Mouse (Mus musculus) hindbrain, embryonic 11.5 days (tissue): Measurements from ENCODE around the gene Car14. TPM values are rescaled to one million over a fixed set of nuclear protein-coding genes. Genes with fewer than 3 reads are reported as not detected.

Experiments used
- ATAC-seq: fragments of 200-750 bp; cut with Nextera tagmentation; 2 replicates; pipeline ENCODE4 v1.8.0; 2017; ENCODE audit warnings: mild to moderate bottlenecking, moderate TSS enrichment, moderate library complexity; ENCODE audit not compliant: low FRiP score
- DNase-seq: peaks from one replicate; pipeline ENCODE4 v3.0.0-alpha.2; 2015; ENCODE audit warnings: low spot score
- H3K27ac ChIP-seq: fragments of 300-500 bp; sonication (generic); 2 replicates; pipeline ENCODE4 v1.5.1; 2014; ENCODE audit warnings: mild to moderate bottlenecking, low read depth, low read length
- H3K27me3 ChIP-seq: fragments of 300-500 bp; sonication (generic); 2 replicates; pipeline ENCODE4 v1.6.1; 2014; ENCODE audit warnings: mild to moderate bottlenecking, low read length, moderate library complexity, mixed read lengths; ENCODE audit not compliant: control insufficient read depth, insufficient read depth
- H3K36me3 ChIP-seq: fragments of 300-500 bp; sonication (generic); 2 replicates; pipeline ENCODE4 v1.6.1; 2014; ENCODE audit warnings: mild to moderate bottlenecking, low read length, moderate library complexity, mixed read lengths; ENCODE audit not compliant: control insufficient read depth, insufficient read depth
- H3K4me1 ChIP-seq: fragments of 300-500 bp; sonication (generic); replicated peaks from 2 replicates; pipeline ENCODE4 v1.6.1; 2014; ENCODE audit warnings: low read length, mixed read lengths; ENCODE audit not compliant: control insufficient read depth, insufficient read depth
- H3K4me2 ChIP-seq: fragments of 300-500 bp; sonication (generic); replicated peaks from 2 replicates; pipeline ENCODE4 v1.6.1; 2014; ENCODE audit warnings: mild to moderate bottlenecking, low read depth, low read length
- H3K4me3 ChIP-seq: fragments of 300-500 bp; sonication (generic); 2 replicates; pipeline ENCODE4 v1.5.1; 2014; ENCODE audit warnings: low read depth, low read length
- H3K9ac ChIP-seq: fragments of 300-500 bp; sonication (generic); 2 replicates; pipeline ENCODE4 v1.6.1; 2014; ENCODE audit warnings: low read depth, low read length
- H3K9me3 ChIP-seq: fragments of 300-500 bp; sonication (generic); 2 replicates; pipeline ENCODE4 v1.6.1; 2016; ENCODE audit warnings: low read length; ENCODE audit not compliant: control insufficient read depth
- WGBS: fragments of 180-500 bp; shearing (Covaris S2); extraction: QIAGEN DNeasy Blood & Tissue Kit; methylation state at CpG from one replicate; pipeline ENCODE4 v1.1.7; 2014; 5-methylcytosine and 5-hydroxymethylcytosine counted together
- polyA plus RNA-seq: library from polyadenylated mRNA; unstranded; fragments of >200 nt; fragmentation: Nextera tagmentation; extraction: Ambion mirVana; gene quantifications from 2 replicates; pipeline ENCODE4 v1.2.1, GENCODE M21; 2014

Car14 gene
- polyA plus RNA-seq, 1 experiment from 2014 or later, result 27.8 TPM

GRCm38 (mm10) chr3:95891211-95892065, 13.1 kb downstream of the Car14 start, which contains the start of gene BC028528:
Gene BC028528, minus strand, starts transcription at chr3:95892005.
- Histone ChIP-seq H3K27ac (peak within 1 kb of the TSS; percentile 47), H3K9ac (peak within 1 kb of the TSS; percentile 31; the same call in 1 of the 2 replicates), H3K9me3 (no peaks in the 10 kb centered on the region), H3K4me1 (no peaks in the 10 kb centered on the region), H3K4me2 (no peak within 1 kb of the TSS), H3K36me3 (no peaks in the 10 kb centered on the region), H3K27me3 (no peaks in the 10 kb centered on the region), H3K4me3 (no peak within 1 kb of the TSS)
- DNase-seq (peak; percentile 34), ATAC-seq (no peak)
- WGBS, result 30% methylated on average over 12 of the region's 12 CpGs

DNA sequence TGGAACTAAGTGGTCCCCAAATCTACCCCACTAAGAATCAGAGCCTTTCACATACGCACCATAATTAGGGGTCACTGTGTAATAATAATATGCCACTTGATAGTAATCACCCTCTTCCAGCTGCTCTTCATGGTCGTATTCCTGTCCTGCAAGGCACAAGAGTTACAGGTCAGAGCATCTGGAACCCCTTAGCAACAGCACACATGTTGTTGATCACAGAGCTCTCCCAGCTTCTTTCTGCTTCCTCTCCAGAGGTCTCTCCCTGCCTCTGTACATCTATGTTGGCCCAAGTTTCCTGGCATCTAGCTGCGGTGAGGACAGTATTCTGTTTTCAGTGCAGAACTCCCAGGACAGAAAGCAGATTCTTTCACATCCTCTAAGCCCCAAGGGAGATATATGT, 14.8 kb downstream of the Car14 start:
- Histone ChIP-seq H3K9me3 (no peaks in the 10 kb centered on the region), H3K9ac (no peak overlapping the region), H3K4me3 (no peak overlapping the region), H3K27ac (no peak overlapping the region), H3K36me3 (no peaks in the 10 kb centered on the region), H3K4me1 (no peaks in the 10 kb centered on the region), H3K27me3 (no peaks in the 10 kb centered on the region), H3K4me2 (no peak overlapping the region)
- 76% methylated on average over 3 of the region's 3 CpGs for WGBS
- DNase-seq, result no peak
- no peak for ATAC-seq

DNA sequence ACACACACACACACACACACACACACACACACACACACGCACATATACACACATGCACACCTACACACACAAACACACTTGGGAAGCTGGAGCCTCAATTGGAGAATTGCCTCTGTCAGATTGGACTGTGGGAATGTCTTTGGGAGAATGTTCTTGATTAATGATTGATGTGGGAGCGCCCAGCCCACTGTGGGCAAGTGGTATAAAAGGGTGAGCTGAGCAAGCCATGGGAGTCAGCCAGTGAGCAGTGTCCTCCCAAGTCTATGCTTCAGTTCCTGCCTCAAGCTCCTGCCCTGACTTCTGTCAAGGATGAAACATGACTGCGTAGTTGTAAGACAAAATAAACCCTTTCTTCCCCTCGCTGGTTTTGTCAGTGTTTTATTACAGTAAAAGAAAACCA, 16.9 kb downstream of the Car14 start:
- H3K9me3 ChIP-seq, result no peaks in the 10 kb centered on the region
- no peak overlapping the region for H3K4me2 ChIP-seq
- 0 out of 2 replicates have a peak, but pooled peaks cover 2% of the 10 kb centered on the region for H3K4me1 ChIP-seq
- WGBS, result 81% methylated on average over 4 of the region's 4 CpGs
- H3K27ac ChIP-seq, result no peak overlapping the region
- ATAC-seq (no peak), DNase-seq (no peak)
- no peak overlapping the region for H3K9ac ChIP-seq
- H3K36me3 ChIP-seq, result no peaks in the 10 kb centered on the region
- H3K4me3 ChIP-seq, result no peak overlapping the region
- H3K27me3 ChIP-seq, result no peaks in the 10 kb centered on the region

GRCm38 (mm10) chr3:95884400-95884799, 20.1 kb downstream of the Car14 start:
- Histone ChIP-seq H3K4me3 (no peak overlapping the region), H3K9me3 (no peaks in the 10 kb centered on the region), H3K9ac (no peak overlapping the region), H3K36me3 (no peaks in the 10 kb centered on the region), H3K27me3 (no peaks in the 10 kb centered on the region), H3K4me1 (0 out of 2 replicates have a peak, but pooled peaks cover 2% of the 10 kb centered on the region), H3K4me2 (no peak overlapping the region), H3K27ac (no peak overlapping the region)
- 92% methylated on average over 5 of the region's 5 CpGs for WGBS
- ATAC-seq (no peak), DNase-seq (no peak)

- WGBS, result 3% methylated on average over 24 of the region's 24 CpGs
- H3K4me2 ChIP-seq, result peak overlapping the region; percentile 98
- DNase-seq, result peak; percentile 77
- 0 out of 2 replicates have a peak, but pooled peaks cover 2% of the 10 kb centered on the region for H3K4me1 ChIP-seq
- no peak for ATAC-seq
- peak overlapping the region; percentile 7; the same call in 1 of the 2 replicates for H3K9ac ChIP-seq
- no peaks in the 10 kb centered on the region for H3K36me3 ChIP-seq
- H3K27ac ChIP-seq, result no peak overlapping the region
- peak overlapping the region; percentile 50 for H3K4me3 ChIP-seq
- H3K27me3 ChIP-seq, result no peaks in the 10 kb centered on the region
- no peaks in the 10 kb centered on the region for H3K9me3 ChIP-seq
These were observed 21.6 kb downstream of the Car14 start for GRCm38 (mm10) chr3:95882816-95883425.

DNA sequence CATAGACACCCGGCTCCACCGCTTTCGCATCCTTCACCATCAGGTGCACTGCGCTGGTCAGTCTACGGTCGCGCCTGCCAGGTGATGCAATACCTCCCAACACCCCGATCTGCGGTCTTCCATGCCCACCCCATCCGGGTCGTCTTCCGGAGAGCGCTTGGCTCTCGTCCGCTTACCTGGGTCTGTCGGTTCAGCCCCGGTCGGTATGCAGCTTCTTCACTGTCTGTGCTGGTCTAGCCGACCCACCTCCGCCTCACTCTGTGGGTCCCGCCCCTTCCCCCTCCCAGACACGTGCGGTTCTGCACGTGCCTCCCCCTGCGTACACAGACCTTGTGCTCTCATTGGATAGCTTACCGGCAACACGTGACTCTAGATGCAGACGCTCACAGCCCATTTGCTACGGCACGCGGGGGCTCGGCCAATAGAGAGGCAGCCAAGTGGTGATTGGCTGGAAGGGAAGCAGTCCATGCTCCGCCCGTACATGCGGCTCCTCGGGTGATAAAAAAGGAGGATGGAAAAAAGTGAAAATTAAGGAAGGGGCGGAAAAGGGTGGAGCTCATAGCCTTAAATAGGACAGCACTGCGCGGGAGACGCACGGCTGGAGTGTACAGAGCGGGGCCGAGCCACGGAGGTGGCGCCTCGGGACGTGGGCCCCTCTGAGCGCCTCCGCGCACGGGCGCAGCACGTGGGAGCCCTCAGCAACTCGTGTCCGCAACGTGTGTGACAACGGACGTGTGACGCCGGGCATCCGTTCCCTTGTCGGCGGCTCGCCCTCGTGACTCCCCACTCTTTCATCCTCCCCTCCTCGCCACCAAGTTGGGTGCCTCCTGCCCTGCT, 22.3 kb downstream of the Car14 start, which contains the start of gene Ciart:
TSS of gene Ciart (minus strand) at position 273 of the 837 bp plus-strand sequence.
- under 1% methylated on average over 58 of the region's 66 CpGs for WGBS
- ATAC-seq (peak; percentile 99), DNase-seq (peak; percentile 93)
- Histone ChIP-seq H3K27me3 (no peaks in the 10 kb centered on the region), H3K27ac (no peak within 1 kb of the TSS), H3K4me1 (0 out of 2 replicates have a peak, but pooled peaks cover 2% of the 10 kb centered on the region), H3K4me2 (peak within 1 kb of the TSS; percentile 98), H3K9me3 (no peaks in the 10 kb centered on the region), H3K4me3 (peak within 1 kb of the TSS; percentile 50), H3K36me3 (no peaks in the 10 kb centered on the region), H3K9ac (peak within 1 kb of the TSS; percentile 16; the same call in 1 of the 2 replicates)

DNA sequence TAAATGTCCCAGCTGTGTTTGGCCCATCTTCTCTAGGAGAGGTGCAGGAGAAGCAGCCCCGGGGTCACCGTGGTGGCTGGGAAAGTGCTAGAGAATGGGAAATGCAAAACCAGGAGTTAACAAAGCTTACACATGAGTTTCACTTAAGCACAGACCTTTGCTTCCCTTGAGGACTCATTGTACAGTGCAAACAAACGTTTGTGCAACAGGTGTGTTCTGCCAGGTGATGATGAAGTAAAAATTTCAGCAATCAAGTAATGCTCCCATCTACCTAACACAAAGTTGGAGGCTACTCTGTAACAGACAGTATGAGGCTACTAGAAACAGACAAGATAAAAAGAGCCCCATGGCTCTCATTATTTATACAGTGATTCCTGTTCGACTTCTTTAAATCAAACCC, 25.4 kb downstream of the Car14 start:
- H3K4me2 ChIP-seq, result no peak overlapping the region

DNA sequence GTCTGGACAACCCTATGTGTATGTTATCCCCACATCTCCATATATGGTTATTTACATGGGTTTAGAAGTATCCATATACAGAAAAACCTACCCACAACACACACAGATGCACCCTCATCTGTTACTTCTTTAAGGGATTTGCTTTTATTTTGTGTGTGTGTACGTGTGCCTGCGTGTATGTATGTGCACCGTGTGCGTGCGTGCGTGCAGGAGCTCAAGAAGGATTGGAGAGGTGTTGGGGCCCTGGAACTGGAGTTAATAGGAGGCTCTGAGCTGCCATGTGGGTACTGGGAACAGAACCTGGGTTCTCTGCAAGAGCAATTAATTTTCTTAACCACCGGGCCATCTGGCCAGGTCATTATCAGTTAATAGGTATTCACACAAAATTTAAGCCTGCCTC, 32.4 kb downstream of the Car14 start:
- peaks cover 2% of the 10 kb centered on the region; the same call in 1 of the 2 replicates for H3K36me3 ChIP-seq
- H3K9me3 ChIP-seq, result no peaks in the 10 kb centered on the region
- H3K27me3 ChIP-seq, result no peaks in the 10 kb centered on the region
- 79% methylated on average over 7 of the region's 7 CpGs for WGBS
- peak overlapping the region; percentile 40 for H3K4me2 ChIP-seq
- peak overlapping the region; percentile 53; the same call in 1 of the 2 replicates for H3K9ac ChIP-seq
- H3K4me3 ChIP-seq, result peak overlapping the region; percentile 42
- H3K4me1 ChIP-seq, result peaks cover 4% of the 10 kb centered on the region; the same call in 1 of the 2 replicates
- H3K27ac ChIP-seq, result no peak overlapping the region
- ATAC-seq, result no peak
- DNase-seq, result no peak

More for the DNA sequence above, 25.4 kb downstream of the Car14 start:
- H3K9me3 ChIP-seq, result no peaks in the 10 kb centered on the region
- no peak overlapping the region for H3K4me3 ChIP-seq
- H3K27me3 ChIP-seq, result no peaks in the 10 kb centered on the region
- WGBS, result 93% methylated on average over 4 of the region's 4 CpGs
- no peaks in the 10 kb centered on the region for H3K36me3 ChIP-seq
- no peak for DNase-seq
- H3K27ac ChIP-seq, result no peak overlapping the region
- 0 out of 2 replicates have a peak, but pooled peaks cover 2% of the 10 kb centered on the region for H3K4me1 ChIP-seq
- no peak for ATAC-seq
- H3K9ac ChIP-seq, result no peak overlapping the region
